ENCODE assay signal across 9 mouse cellular contexts in genomic region chr9:76236626-76237025, GRCm38 (mm10). TPM values are rescaled to one million over a fixed set of nuclear protein-coding genes. Genes with fewer than 3 reads are reported as not detected.
DNase-seq lines count a peak whose midpoint lies in the region; ATAC-seq and TF ChIP-seq lines count a peak whose summit lies in the region.
"Had no signal": no experiment of that assay in that cellular context is flagged by ENCODE, and none has a peak within 500 bp of the region (broad histone marks: within the 10 kb centered on the region; RNA-seq: fewer than 3 reads in every experiment).

No protein-coding gene starts in this region.

- no peak overlapping the region for H3K9ac ChIP-seq in limb, embryonic 13.5 days
- no peak overlapping the region for H3K9ac ChIP-seq in midbrain, embryonic 15.5 days
- H3K9ac ChIP-seq in stomach, embryonic 14.5 days (replicated peaks; ENCODE audit: low read depth, low read length), result 0 out of 2 replicates have a peak overlapping the region, but pooled peaks have one; percentile 4

- 2% methylated on average over 7 of the region's 7 CpGs for WGBS in heart, embryonic 10.5 days
- under 1% methylated on average over 7 of the region's 7 CpGs for WGBS in limb, embryonic 13.5 days
- WGBS in midbrain, embryonic 15.5 days, result under 1% methylated on average over 7 of the region's 7 CpGs
- WGBS in stomach, embryonic 14.5 days, result 2% methylated on average over 7 of the region's 7 CpGs

- no peaks in the 10 kb centered on the region for H3K4me1 ChIP-seq in embryonic fibroblast, embryonic 13.5 days (ENCODE audit: control insufficient read depth, insufficient read depth, low read length)
- peaks cover 10% of the 10 kb centered on the region for H3K4me1 ChIP-seq in heart, embryonic 10.5 days
- peaks cover 12% of the 10 kb centered on the region for H3K4me1 ChIP-seq in limb, embryonic 13.5 days
- peaks cover 6% of the 10 kb centered on the region for H3K4me1 ChIP-seq in midbrain, embryonic 15.5 days
- H3K4me1 ChIP-seq in stomach, embryonic 14.5 days (ENCODE audit: control insufficient read depth, insufficient read depth, low read length), result no peaks in the 10 kb centered on the region

- no peaks in the 10 kb centered on the region for H3K9me3 ChIP-seq in heart, embryonic 10.5 days
- no peaks in the 10 kb centered on the region for H3K9me3 ChIP-seq in limb, embryonic 13.5 days
- H3K9me3 ChIP-seq in midbrain, embryonic 15.5 days, result no peaks in the 10 kb centered on the region
- no peaks in the 10 kb centered on the region for H3K9me3 ChIP-seq in stomach, embryonic 14.5 days (ENCODE audit: control insufficient read depth, low read depth, low read length)

- H3K36me3 ChIP-seq in heart, embryonic 10.5 days, result no peaks in the 10 kb centered on the region
- H3K36me3 ChIP-seq in limb, embryonic 13.5 days, result no peaks in the 10 kb centered on the region
- no peaks in the 10 kb centered on the region for H3K36me3 ChIP-seq in midbrain, embryonic 15.5 days (replicated peaks)
- H3K36me3 ChIP-seq in stomach, embryonic 14.5 days (ENCODE audit: control insufficient read depth, insufficient read depth, low read length), result no peaks in the 10 kb centered on the region

- TF ChIP-seq POLR2A in embryonic fibroblast, embryonic 13.5 days (IDR thresholded peaks at IDR 0.05; ENCODE audit: low read depth, low read length), result no peak

- no peak overlapping the region for H3K4me3 ChIP-seq in embryonic fibroblast, embryonic 13.5 days (ENCODE audit: insufficient read depth, low read length)
- H3K4me3 ChIP-seq in heart, embryonic 10.5 days, result peak overlapping the region; percentile 63
- peak overlapping the region; percentile 42 for H3K4me3 ChIP-seq in limb, embryonic 13.5 days
- peak overlapping the region; percentile 32 for H3K4me3 ChIP-seq in midbrain, embryonic 15.5 days
- peak overlapping the region; percentile 31 for H3K4me3 ChIP-seq in stomach, embryonic 14.5 days (ENCODE audit: low read depth, low read length)

- peak; percentile 20; the same call in 1 of the 2 replicates for TF ChIP-seq CTCF in embryonic fibroblast, embryonic 13.5 days (IDR thresholded peaks at IDR 0.05; ENCODE audit: borderline replicate concordance, insufficient read depth, low read length)

- H3K4me2 ChIP-seq in limb, embryonic 13.5 days (replicated peaks), result peak overlapping the region; percentile 68
- H3K4me2 ChIP-seq in midbrain, embryonic 15.5 days, result peak overlapping the region; percentile 64
- peak overlapping the region; percentile 71 for H3K4me2 ChIP-seq in stomach, embryonic 14.5 days (replicated peaks; ENCODE audit: low read depth, low read length)

- peak; percentile 71 for ATAC-seq in limb, embryonic 13.5 days (ENCODE audit: low FRiP score, low read depth)
- peak; percentile 88 for ATAC-seq in midbrain, embryonic 15.5 days (replicated peaks)
- ATAC-seq in stomach, embryonic 14.5 days (ENCODE audit: insufficient number of reproducible peaks, insufficient read depth, low FRiP score, low read depth), result peak; percentile 64

- no peaks in the 10 kb centered on the region for H3K27me3 ChIP-seq in heart, embryonic 10.5 days (ENCODE audit: insufficient read depth, poor library complexity, severe bottlenecking)
- H3K27me3 ChIP-seq in limb, embryonic 13.5 days, result peaks cover 2% of the 10 kb centered on the region; the same call in 1 of the 2 replicates
- no peaks in the 10 kb centered on the region for H3K27me3 ChIP-seq in midbrain, embryonic 15.5 days (replicated peaks)
- no peaks in the 10 kb centered on the region for H3K27me3 ChIP-seq in stomach, embryonic 14.5 days (ENCODE audit: control insufficient read depth, insufficient read depth, low read length)

- peak; percentile 57 for DNase-seq in A20 (ENCODE audit: low read depth, low spot score)
- DNase-seq in adrenal gland, postnatal 25 days, result peak; percentile 51
- DNase-seq in heart, embryonic 10.5 days (ENCODE audit: low spot score), result peak; percentile 83
- peak; percentile 60 for DNase-seq in kidney, adult 9 months

- H3K27ac ChIP-seq in embryonic fibroblast, embryonic 13.5 days (ENCODE audit: insufficient read depth, low read length), result no peak overlapping the region
- peak overlapping the region; percentile 84 for H3K27ac ChIP-seq in heart, embryonic 10.5 days
- H3K27ac ChIP-seq in limb, embryonic 13.5 days, result no peak overlapping the region
- no peak overlapping the region for H3K27ac ChIP-seq in midbrain, embryonic 15.5 days
- no peak overlapping the region for H3K27ac ChIP-seq in stomach, embryonic 14.5 days (ENCODE audit: low read length)

RNA-seq across cellular contexts. Expression of gene Gfral, which starts 23.2 kb away (rescaled TPM):
- not detected in 2 replicates for total RNA-seq in adrenal gland, postnatal 25 days (2021)
- not detected in 2 replicates for polyA plus RNA-seq in embryonic fibroblast, embryonic 13.5 days (2011; ENCODE audit: insufficient read length, low read depth, missing spikeins)
- polyA plus RNA-seq in heart, embryonic 10.5 days (2016; fragmentation: Nextera tagmentation; extraction: Ambion mirVana), result not detected in 2 replicates
- polyA plus RNA-seq in limb, embryonic 13.5 days (2015; fragmentation: Nextera tagmentation; extraction: Ambion mirVana), result not detected in 2 replicates
- polyA plus RNA-seq in midbrain, embryonic 15.5 days (2015; fragmentation: Nextera tagmentation; extraction: Ambion mirVana), result not detected in 2 replicates
- not detected in 2 replicates for polyA plus RNA-seq in stomach, embryonic 14.5 days (2014; fragmentation: Nextera tagmentation; extraction: Ambion mirVana)
- total RNA-seq: adrenal gland, postnatal 4 days had no signal
